8 mouse cellular contexts compared by ENCODE assay signal in genomic region chr8:9348523-9349135, GRCm38 (mm10).
DNase-seq lines count a peak whose midpoint lies in the region; ATAC-seq and TF ChIP-seq lines count a peak whose summit lies in the region.
"Had no signal": no experiment of that assay in that cellular context is flagged by ENCODE, and none has a peak within 500 bp of the region (broad histone marks: within the 10 kb centered on the region; RNA-seq: fewer than 3 reads in every experiment).

No protein-coding gene starts in this region.

- TF ChIP-seq POLR2A in liver, adult 2 months (IDR thresholded peaks at IDR 0.05; ENCODE audit: extremely low read depth, insufficient read depth, low read length): no peak

- no peaks in the 10 kb centered on the region for H3K9me3 ChIP-seq in liver, embryonic 12.5 days (replicated peaks)
- no peaks in the 10 kb centered on the region for H3K9me3 ChIP-seq in hindbrain, embryonic 16.5 days (ENCODE audit: control insufficient read depth, low read length)
- H3K9me3 ChIP-seq: heart, embryonic 13.5 days had no signal

- TF ChIP-seq CTCF in liver, adult 2 months (IDR thresholded peaks at IDR 0.05; ENCODE audit: low read depth, low read length): peak; percentile 61; the same call in 1 of the 2 replicates

- no peak overlapping the region for H3K4me3 ChIP-seq in liver, adult 2 months (ENCODE audit: insufficient read depth, low read depth, low read length)
- H3K4me3 ChIP-seq in liver, embryonic 12.5 days: no peak overlapping the region
- no peak overlapping the region for H3K4me3 ChIP-seq in hindbrain, embryonic 16.5 days (ENCODE audit: low read length)
- H3K4me3 ChIP-seq: heart, embryonic 13.5 days had no signal

- H3K4me1 ChIP-seq in liver, adult 2 months (ENCODE audit: control insufficient read depth, insufficient read depth, low read length): no peaks in the 10 kb centered on the region
- no peaks in the 10 kb centered on the region for H3K4me1 ChIP-seq in liver, embryonic 12.5 days
- H3K4me1 ChIP-seq in hindbrain, embryonic 16.5 days (ENCODE audit: control insufficient read depth, insufficient read depth, low read depth, low read length): no peaks in the 10 kb centered on the region
- H3K4me1 ChIP-seq: heart, embryonic 13.5 days had no signal

- no peak overlapping the region for H3K4me2 ChIP-seq in liver, embryonic 12.5 days
- no peak overlapping the region for H3K4me2 ChIP-seq in hindbrain, embryonic 16.5 days (ENCODE audit: low read length)
- H3K4me2 ChIP-seq: heart, embryonic 13.5 days had no signal

- ATAC-seq in liver, embryonic 12.5 days: no peak
- ATAC-seq in hindbrain, embryonic 16.5 days: peak; percentile 68
- ATAC-seq in megakaryocyte progenitor cell, adult 5-6 weeks (replicated peaks; ENCODE audit: poor library complexity): peak; percentile 81

- peak; percentile 5 for DNase-seq in liver, adult 2 months (ENCODE audit: extremely low read depth, low read depth, low spot score)
- DNase-seq in adrenal gland, adult 2 months: peak; percentile 32
- peak; percentile 66 for DNase-seq in cerebellum, adult 9-11 months
- peak; percentile 46 for DNase-seq in urinary bladder, postnatal 25 days (ENCODE audit: low spot score)

- no peak overlapping the region for H3K27ac ChIP-seq in liver, adult 2 months (replicated peaks; ENCODE audit: insufficient read depth, low read depth, low read length)
- no peak overlapping the region for H3K27ac ChIP-seq in liver, embryonic 12.5 days
- H3K27ac ChIP-seq in hindbrain, embryonic 16.5 days (ENCODE audit: low read depth, low read length): no peak overlapping the region
- H3K27ac ChIP-seq: heart, embryonic 13.5 days had no signal

- no peaks in the 10 kb centered on the region for H3K27me3 ChIP-seq in liver, adult 2 months (ENCODE audit: control insufficient read depth, insufficient read depth, low read length)
- no peaks in the 10 kb centered on the region for H3K27me3 ChIP-seq in liver, embryonic 12.5 days (replicated peaks)
- no peaks in the 10 kb centered on the region for H3K27me3 ChIP-seq in hindbrain, embryonic 16.5 days (replicated peaks; ENCODE audit: control insufficient read depth, insufficient read depth, low read length)
- H3K27me3 ChIP-seq: heart, embryonic 13.5 days had no signal

- no peaks in the 10 kb centered on the region for H3K79me2 ChIP-seq in liver, adult 2 months (ENCODE audit: control insufficient read depth, insufficient read depth, low read length)

- no peaks in the 10 kb centered on the region for H3K36me3 ChIP-seq in liver, adult 2 months (ENCODE audit: control insufficient read depth, insufficient read depth, low read length)
- no peaks in the 10 kb centered on the region for H3K36me3 ChIP-seq in liver, embryonic 12.5 days
- no peaks in the 10 kb centered on the region for H3K36me3 ChIP-seq in hindbrain, embryonic 16.5 days (ENCODE audit: control insufficient read depth, insufficient read depth, low read length)
- H3K36me3 ChIP-seq: heart, embryonic 13.5 days had no signal

- WGBS in liver, adult 2 months: 48% methylated on average over 7 of the region's 7 CpGs
- 44% methylated on average over 7 of the region's 7 CpGs for WGBS in liver, embryonic 12.5 days (ENCODE audit: insufficient replicate concordance)
- 51% methylated on average over 7 of the region's 7 CpGs for WGBS in hindbrain, embryonic 16.5 days

- no peak overlapping the region for H3K9ac ChIP-seq in liver, adult 2 months (ENCODE audit: low read depth, low read length)
- H3K9ac ChIP-seq in liver, embryonic 12.5 days: no peak overlapping the region
- no peak overlapping the region for H3K9ac ChIP-seq in hindbrain, embryonic 16.5 days (ENCODE audit: low read depth, low read length)
- H3K9ac ChIP-seq: heart, embryonic 13.5 days had no signal

Comparison
In these comparisons a context has a peak if more than half of its experiments do, and no peak if none do; other contexts are left out.
1. DNase-seq: peak in every context shown above with its lines; median percentile 66 in cerebellum, adult 9-11 months; 46 in urinary bladder, postnatal 25 days; 32 in adrenal gland, adult 2 months; 5 in liver, adult 2 months.